Mouse (Mus musculus) urinary bladder, postnatal 25 days (tissue): ENCODE data around the gene Naif1.

Experiments
- DNase-seq: peaks from one replicate; pipeline ENCODE4 v3.0.0; 2022; ENCODE audit warnings: low spot score

The Naif1 gene

GRCm38 (mm10) chr2:32501754-32502324, 51.6 kb downstream of the Naif1 start:
- no peak for DNase-seq

GRCm38 (mm10) chr2:32502843-32503242, 52.6 kb downstream of the Naif1 start:
- peak; percentile 46 for DNase-seq

GRCm38 (mm10) chr2:32503588-32503987, 53.3 kb downstream of the Naif1 start:
- DNase-seq, result no peak

- DNase-seq, result no peak
Observed at GRCm38 (mm10) chr2:32505536-32505935, 55.3 kb downstream of the Naif1 start.
